Mouse (Mus musculus) CH12.LX (cell line): Measurements from ENCODE around the gene Schip1. TPM values are rescaled to one million over a fixed set of nuclear protein-coding genes. Genes with fewer than 3 reads are reported as not detected.

Source experiments
- DNase-seq: peaks from one replicate; pipeline ENCODE4 v3.0.0-alpha.2; 2013; ENCODE audit errors: extremely low read depth
- H3K27ac ChIP-seq: 2 replicates; pipeline ENCODE4 v1.5.1; 2012; ENCODE audit warnings: low read depth, mild to moderate bottlenecking, control low read depth, moderate library complexity; ENCODE audit not compliant: insufficient read depth
- H3K27me3 ChIP-seq: replicated peaks from 2 replicates; pipeline ENCODE3; 2012; ENCODE audit warnings: inconsistent platforms
- H3K36me3 ChIP-seq, 2 experiments: replicated peaks in 1 of 2; 2 replicates each; pipeline versions ENCODE3 to v1.6.1; 2012; ENCODE audit warnings: inconsistent platforms in 1 of 2, low read length in 1 of 2, mild to moderate bottlenecking in 1 of 2, mixed read lengths in 1 of 2, moderate library complexity in 1 of 2; ENCODE audit not compliant: control insufficient read depth in 1 of 2, insufficient read depth in 1 of 2
- H3K4me1 ChIP-seq, 2 experiments: 2 replicates each; pipeline ENCODE4 v1.6.1; 2012; ENCODE audit warnings: inconsistent platforms in 1 of 2, moderate library complexity in 1 of 2; ENCODE audit not compliant: insufficient read depth in 2 of 2, control insufficient read depth in 1 of 2
- H3K4me2 ChIP-seq: 2 replicates; pipeline ENCODE4 v1.6.1; 2012; ENCODE audit warnings: low read depth, mild to moderate bottlenecking, control low read depth; ENCODE audit not compliant: poor library complexity, insufficient read depth, severe bottlenecking
- H3K4me3 ChIP-seq, 3 experiments: fragments of 150-350 bp in 1 of 3; sonication (generic) in 1 of 3; replicated peaks in 1 of 3; 2 replicates each; pipeline versions ENCODE3 to v1.5.1; 2011 to 2012; ENCODE audit warnings: low read depth in 2 of 3, low read length in 2 of 3, mild to moderate bottlenecking in 2 of 3, moderate library complexity in 2 of 3, control low read depth in 1 of 3, improper control_type of control experiment in 1 of 3, inconsistent platforms in 1 of 3, mixed read lengths in 1 of 3; ENCODE audit not compliant: poor library complexity in 1 of 3
- H3K79me2 ChIP-seq: replicated peaks from 2 replicates; pipeline ENCODE4 v1.6.1; 2012; ENCODE audit warnings: mild to moderate bottlenecking, moderate library complexity; ENCODE audit not compliant: control insufficient read depth, poor library complexity, insufficient read depth, severe bottlenecking; ENCODE audit errors: extremely low read depth
- H3K9ac ChIP-seq: 2 replicates; pipeline ENCODE4 v1.6.1; 2012; ENCODE audit warnings: low read depth, mild to moderate bottlenecking, control low read depth, moderate library complexity; ENCODE audit not compliant: insufficient read depth
- H3K9me3 ChIP-seq: replicated peaks from 2 replicates; pipeline ENCODE3; 2012; ENCODE audit warnings: low read length, inconsistent platforms, mixed read lengths
- EP300 ChIP-seq: IDR thresholded peaks from 2 replicates; pipeline ENCODE4 v1.6.1; 2011; ENCODE audit warnings: low read length, improper control_type of control experiment
- ETS1 ChIP-seq: conservative IDR thresholded peaks from 2 replicates; pipeline ENCODE4 v1.6.1; 2012; ENCODE audit warnings: low read depth, mild to moderate bottlenecking, inconsistent platforms, low read length, improper control_type of control experiment, moderate library complexity
- GABPA ChIP-seq: IDR thresholded peaks from 2 replicates; pipeline ENCODE4 v1.6.1; 2012; ENCODE audit warnings: low read depth, low read length, improper control_type of control experiment, inconsistent platforms; ENCODE audit not compliant: insufficient replicate concordance
- IRF4 ChIP-seq: IDR thresholded peaks from 2 replicates; pipeline ENCODE4 v1.6.1; 2014; ENCODE audit warnings: low read depth, mild to moderate bottlenecking, inconsistent platforms, low read length, improper control_type of control experiment
- JUN ChIP-seq: IDR thresholded peaks from 2 replicates; pipeline ENCODE4 v1.6.1; 2011; ENCODE audit warnings: low read depth, mild to moderate bottlenecking, low read length, improper control_type of control experiment, moderate library complexity; ENCODE audit not compliant: insufficient read depth
- MAX ChIP-seq: IDR thresholded peaks from 2 replicates; pipeline ENCODE4 v1.6.1; 2011; ENCODE audit warnings: low read length, improper control_type of control experiment
- MYC ChIP-seq: IDR thresholded peaks from 2 replicates; pipeline ENCODE4 v1.6.1; 2011; ENCODE audit warnings: low read depth, mild to moderate bottlenecking, improper control_type of control experiment, low read length
- NELFE ChIP-seq: IDR thresholded peaks from 2 replicates; pipeline ENCODE4 v1.6.1; 2011; ENCODE audit warnings: low read depth, low read length, improper control_type of control experiment
- NRF1 ChIP-seq: IDR thresholded peaks from 2 replicates; pipeline ENCODE4 v1.6.1; 2014; ENCODE audit warnings: low read depth, mild to moderate bottlenecking, inconsistent platforms, low read length, improper control_type of control experiment, moderate library complexity
- PAX5 ChIP-seq: IDR thresholded peaks from 2 replicates; pipeline ENCODE4 v1.6.1; 2012; ENCODE audit warnings: low read length, inconsistent platforms, mixed read lengths
- RCOR1 ChIP-seq: conservative IDR thresholded peaks from 2 replicates; pipeline ENCODE4 v1.6.1; 2012; ENCODE audit warnings: low read depth, mild to moderate bottlenecking, inconsistent platforms, low read length, improper control_type of control experiment
- SIN3A ChIP-seq: IDR thresholded peaks from 2 replicates; pipeline ENCODE4 v1.6.1; 2012; ENCODE audit warnings: low read length, improper control_type of control experiment, inconsistent platforms
- TBP ChIP-seq: conservative IDR thresholded peaks from 2 replicates; pipeline ENCODE4 v1.6.1; 2011; ENCODE audit warnings: low read depth, low read length, improper control_type of control experiment
- TCF12 ChIP-seq: IDR thresholded peaks from 2 replicates; pipeline ENCODE4 v1.6.1; 2014; ENCODE audit warnings: low read depth, mild to moderate bottlenecking, inconsistent platforms, low read length, improper control_type of control experiment
- UBTF ChIP-seq: IDR thresholded peaks from 2 replicates; pipeline ENCODE4 v1.6.1; 2012; ENCODE audit warnings: low read depth, mild to moderate bottlenecking, inconsistent platforms, low read length, improper control_type of control experiment, moderate library complexity
- USF2 ChIP-seq: conservative IDR thresholded peaks from 2 replicates; pipeline ENCODE4 v1.6.1; 2011; ENCODE audit warnings: low read depth, low read length, improper control_type of control experiment
- ZC3H11A ChIP-seq: IDR thresholded peaks from 2 replicates; pipeline ENCODE4 v1.6.1; 2012; ENCODE audit warnings: low read depth, mild to moderate bottlenecking, inconsistent platforms, low read length, improper control_type of control experiment
- ZKSCAN1 ChIP-seq: IDR thresholded peaks from 2 replicates; pipeline ENCODE4 v1.6.1; 2012; ENCODE audit warnings: low read depth, inconsistent platforms, low read length, improper control_type of control experiment, borderline replicate concordance
- ZMIZ1 ChIP-seq: IDR thresholded peaks from 2 replicates; pipeline ENCODE4 v1.6.1; 2012; ENCODE audit warnings: low read depth, mild to moderate bottlenecking, inconsistent platforms, low read length, improper control_type of control experiment
- dilution Hi-C: fragments of 300-500 bp; cut with MboI; formaldehyde crosslinking; loops from 2 replicates; pipeline ENCODE4 v1.14.3; 2020; ENCODE audit warnings: low sequenced_read_pairs; ENCODE audit not compliant: extremely low pct_unique_long_range_greater_than_20kb, extremely low pct_ligation_motif_present
- in situ Hi-C: fragments of 300-500 bp; cut with MboI; formaldehyde crosslinking; loops from 3 replicates; pipeline ENCODE4 v1.14.3; 2019; ENCODE audit warnings: low sequenced_read_pairs, low pct_ligation_motif_present, low pct_unique_long_range_greater_than_20kb, mixed read lengths
- polyA plus RNA-seq: library from polyadenylated mRNA; unstranded; fragments of >175 nt; gene quantifications from 2 replicates; pipeline ENCODE4 v1.2.1, GENCODE M21; 2012; ENCODE audit warnings: low read depth; ENCODE audit not compliant: insufficient read length
- total RNA-seq, 2 experiments: library from RNA; depleted of rRNA; stranded (reverse); fragments of 300-350 nt in 1 of 2; fragments of >200 nt in 1 of 2; gene quantifications; 2 replicates each; pipeline ENCODE4 v1.2.3; 2012 to 2014

Gene Schip1
- total and polyA plus RNA-seq, 3 experiments: 0.25 to 0.36 TPM; not detected in 1

DNA sequence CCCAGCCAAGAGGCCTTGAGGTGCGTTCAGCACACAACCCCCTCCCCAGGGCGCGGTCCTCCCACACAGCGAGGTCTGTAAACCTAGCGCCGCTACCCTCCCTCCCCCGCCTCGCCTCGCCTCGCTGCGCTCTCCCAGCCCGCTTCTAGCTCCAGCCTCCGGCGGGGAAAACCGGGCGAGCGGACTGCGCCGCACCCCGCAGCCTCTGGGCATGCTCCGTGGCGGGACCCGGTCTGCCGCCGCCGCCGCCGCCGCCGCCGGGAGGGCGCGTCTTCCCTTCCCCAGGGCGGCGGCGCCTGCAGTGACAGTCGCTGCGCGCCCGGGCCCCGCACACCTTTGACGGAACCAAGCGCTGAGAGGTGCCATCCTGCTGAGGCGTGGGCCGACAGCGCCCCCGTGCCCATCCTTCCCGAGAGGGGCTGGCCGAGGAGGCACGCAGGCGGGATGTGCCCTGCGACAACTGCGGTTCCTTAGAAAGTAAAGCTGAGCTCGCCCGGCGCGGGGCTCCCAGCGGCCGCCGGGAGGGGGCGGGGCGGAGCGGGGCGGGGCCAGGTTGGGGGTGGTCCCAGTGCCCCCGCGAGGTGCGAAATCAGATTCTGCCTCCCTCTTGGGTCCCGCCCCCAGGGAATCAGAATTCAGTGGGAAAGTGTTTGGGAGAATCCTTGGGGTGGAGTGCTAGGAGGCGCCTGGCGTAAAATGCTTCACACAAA lies 429.1 kb downstream of the Schip1 start:
- dilution Hi-C loops: no loop called here
- no peaks in the 10 kb centered on the region for H3K79me2 ChIP-seq
- in situ Hi-C loops: no loop called here
- H3K9me3 ChIP-seq: peaks cover 12% of the 10 kb centered on the region
- no peak overlapping the region for H3K9ac ChIP-seq
- H3K27ac ChIP-seq: no peak overlapping the region
- H3K4me2 ChIP-seq: no peak overlapping the region
- DNase-seq: no peak
- no peaks in the 10 kb centered on the region for H3K36me3 ChIP-seq
- peak overlapping the region in 1 of 3 experiments; percentile 55 for H3K4me3 ChIP-seq
- TF ChIP-seq ETS1: no peak
- TF ChIP-seq NRF1: peak; percentile 50; the same call in 1 of the 2 replicates
- no peak for TF ChIP-seq MAX
- no peak for TF ChIP-seq JUN
- no peak for TF ChIP-seq PAX5
- TF ChIP-seq TCF12: no peak
- H3K27me3 ChIP-seq: no peaks in the 10 kb centered on the region
- H3K4me1 ChIP-seq: peaks cover 0 to 12% of the 10 kb centered on the region in 2 experiments; a peak in 2 of 4 replicates

DNA sequence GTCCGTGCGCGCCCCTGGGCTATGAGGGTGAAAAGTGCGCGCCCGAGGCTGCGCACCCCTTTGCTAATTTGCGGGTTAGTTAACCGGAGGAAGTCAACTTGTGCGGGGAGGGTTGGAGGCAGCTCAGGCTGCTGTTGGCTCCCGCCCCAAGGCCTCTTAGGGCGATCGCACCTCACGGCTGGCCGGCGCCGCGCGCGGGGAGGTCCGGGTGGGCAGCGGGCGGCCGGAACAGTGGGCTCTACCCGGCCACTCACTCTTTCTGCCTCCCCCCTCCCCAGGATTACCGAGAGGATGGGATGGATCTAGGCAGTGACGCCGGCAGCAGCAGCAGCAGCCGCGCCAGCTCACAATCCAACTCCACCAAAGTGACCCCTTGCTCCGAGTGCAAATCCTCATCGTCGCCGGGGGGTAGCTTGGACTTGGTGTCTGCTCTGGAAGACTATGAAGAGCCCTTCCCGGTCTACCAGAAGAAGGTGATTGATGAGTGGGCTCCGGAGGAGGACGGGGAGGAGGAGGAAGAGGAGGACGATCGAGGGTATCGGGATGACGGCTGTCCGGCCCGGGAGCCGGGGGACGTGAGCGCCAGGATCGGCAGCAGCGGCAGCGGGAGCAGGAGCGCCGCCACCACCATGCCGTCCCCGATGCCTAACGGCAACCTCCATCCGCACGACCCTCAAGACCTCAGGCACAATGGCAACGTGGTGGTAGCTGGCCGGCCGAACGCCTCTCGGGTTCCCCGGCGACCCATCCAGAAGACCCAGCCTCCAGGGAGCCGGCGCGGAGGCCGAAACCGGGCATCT lies 429.9 kb downstream of the Schip1 start:
- no peak for DNase-seq
- Histone ChIP-seq H3K4me1 (peaks cover 0 to 12% of the 10 kb centered on the region in 2 experiments; a peak in 2 of 4 replicates), H3K27ac (no peak overlapping the region), H3K27me3 (no peaks in the 10 kb centered on the region), H3K9ac (no peak overlapping the region), H3K4me2 (no peak overlapping the region), H3K79me2 (no peaks in the 10 kb centered on the region), H3K36me3 (no peaks in the 10 kb centered on the region), H3K9me3 (peaks cover 12% of the 10 kb centered on the region), H3K4me3 (no peak overlapping the region)
- dilution Hi-C loops (no loop called here), in situ Hi-C loops (no loop called here)
- no peak for TF ChIP-seq ZKSCAN1
- no peak for TF ChIP-seq PAX5
- no peak for TF ChIP-seq UBTF
- TF ChIP-seq TCF12: no peak
- TF ChIP-seq IRF4: no peak
- TF ChIP-seq TBP: no peak
- TF ChIP-seq SIN3A: no peak
- no peak for TF ChIP-seq GABPA
- TF ChIP-seq ZC3H11A: no peak
- no peak for TF ChIP-seq MYC
- no peak for TF ChIP-seq ZMIZ1
- no peak for TF ChIP-seq RCOR1
- no peak for TF ChIP-seq EP300
- no peak for TF ChIP-seq USF2
- no peak for TF ChIP-seq NELFE
